19 mouse cellular contexts compared by ENCODE assay signal in genomic region chr5:118914191-118914750, GRCm38 (mm10).
"Had no signal": no experiment of that assay in that cellular context is flagged by ENCODE, and none has a peak within 500 bp of the region (broad histone marks: within the 10 kb centered on the region; RNA-seq: fewer than 3 reads in every experiment).

No protein-coding gene starts in this region.

- H3K9me3 ChIP-seq: kidney, embryonic 15.5 days; limb, embryonic 13.5 days; liver, embryonic 12.5 days; liver, embryonic 15.5 days; lung, embryonic 15.5 days; stomach, embryonic 15.5 days had no signal

- ATAC-seq: liver, embryonic 12.5 days had no signal

- H3K9ac ChIP-seq: kidney, embryonic 15.5 days; limb, embryonic 13.5 days; liver, embryonic 12.5 days; liver, embryonic 15.5 days; lung, embryonic 15.5 days; stomach, embryonic 15.5 days had no signal

- H3K4me2 ChIP-seq: kidney, embryonic 15.5 days; limb, embryonic 13.5 days; liver, embryonic 12.5 days; liver, embryonic 15.5 days; lung, embryonic 15.5 days; midbrain, embryonic 11.5 days; stomach, embryonic 15.5 days had no signal

- H3K36me3 ChIP-seq: kidney, embryonic 15.5 days; limb, embryonic 13.5 days; liver, embryonic 12.5 days; liver, embryonic 15.5 days; lung, embryonic 15.5 days; stomach, embryonic 15.5 days had no signal

- DNase-seq: kidney, adult 8-10 months; kidney, postnatal 10 days; kidney, postnatal 36 days; left cerebral cortex, postnatal 4 days; liver; lung, adult 18-20 months; lung, postnatal 10 days; lung, postnatal 36 days; midbrain, embryonic 14.5 days; right cerebral cortex, postnatal 25 days; spleen, adult 18-20 months; thymus, postnatal 36 days had no signal

- H3K27ac ChIP-seq: kidney, embryonic 15.5 days; limb, embryonic 13.5 days; liver, embryonic 12.5 days; liver, embryonic 15.5 days; lung, embryonic 15.5 days; stomach, embryonic 15.5 days had no signal

- H3K4me1 ChIP-seq: liver, embryonic 12.5 days; liver, embryonic 15.5 days; lung, embryonic 15.5 days; stomach, embryonic 15.5 days had no signal

- H3K27me3 ChIP-seq: kidney, embryonic 15.5 days; limb, embryonic 13.5 days; liver, embryonic 12.5 days; liver, embryonic 15.5 days; lung, embryonic 15.5 days; stomach, embryonic 15.5 days had no signal

- H3K4me3 ChIP-seq: kidney, embryonic 15.5 days; limb, embryonic 13.5 days; liver, embryonic 12.5 days; liver, embryonic 15.5 days; lung, embryonic 15.5 days; stomach, embryonic 15.5 days had no signal
